Mouse (Mus musculus) fat pad, adult 2 months (tissue): ENCODE results near the gene Nbea.

Experiments used
- DNase-seq: peaks from one replicate; pipeline ENCODE4 v3.0.0-alpha.2; 2011; ENCODE audit warnings: low read depth, low spot score; ENCODE audit errors: extremely low read depth

Nbea gene

GRCm38 (mm10) chr3:55754981-55755608 is 428.4 kb downstream of the Nbea start:
- no peak for DNase-seq

GRCm38 (mm10) chr3:55753872-55754271 is 429.6 kb downstream of the Nbea start:
- DNase-seq: no peak

DNA sequence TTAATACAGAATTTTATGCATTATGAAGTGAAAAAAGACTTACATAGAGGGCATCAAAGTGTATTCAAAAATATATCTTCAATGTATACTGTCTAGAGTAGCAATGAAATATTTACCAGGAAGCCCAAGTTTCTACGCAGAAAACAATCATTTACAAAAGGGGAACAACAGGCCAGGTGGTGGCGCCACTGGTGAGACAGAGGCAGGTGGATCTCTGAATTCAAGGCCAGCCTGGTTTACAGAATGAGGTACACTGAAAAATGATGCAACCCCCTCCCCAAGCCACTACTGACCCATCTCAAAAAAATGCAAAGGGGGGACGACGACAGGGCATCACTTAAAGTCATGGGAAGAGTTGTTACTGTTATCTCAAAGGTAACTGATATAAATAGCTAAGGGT is 430.9 kb downstream of the Nbea start:
- no peak for DNase-seq

DNA sequence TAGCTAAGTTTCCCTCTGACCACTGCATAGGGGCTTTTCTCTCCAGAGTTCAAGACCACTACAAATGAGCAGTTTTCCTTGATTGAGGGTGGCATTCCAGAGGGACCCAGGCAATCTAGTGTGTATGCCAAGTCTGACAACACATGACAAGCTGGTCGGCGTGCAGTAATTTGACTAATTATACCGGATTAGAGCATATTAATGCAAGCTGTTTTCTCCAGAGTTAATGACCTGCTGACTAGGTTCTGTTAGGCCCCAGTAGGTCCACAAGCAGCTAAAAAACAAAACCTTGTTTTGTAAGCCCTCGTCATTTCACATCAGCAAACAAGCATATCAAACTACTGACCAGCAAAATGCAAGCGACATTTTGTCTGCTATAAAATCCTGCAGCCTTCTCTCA is 432.1 kb downstream of the Nbea start:
- no peak for DNase-seq

DNA sequence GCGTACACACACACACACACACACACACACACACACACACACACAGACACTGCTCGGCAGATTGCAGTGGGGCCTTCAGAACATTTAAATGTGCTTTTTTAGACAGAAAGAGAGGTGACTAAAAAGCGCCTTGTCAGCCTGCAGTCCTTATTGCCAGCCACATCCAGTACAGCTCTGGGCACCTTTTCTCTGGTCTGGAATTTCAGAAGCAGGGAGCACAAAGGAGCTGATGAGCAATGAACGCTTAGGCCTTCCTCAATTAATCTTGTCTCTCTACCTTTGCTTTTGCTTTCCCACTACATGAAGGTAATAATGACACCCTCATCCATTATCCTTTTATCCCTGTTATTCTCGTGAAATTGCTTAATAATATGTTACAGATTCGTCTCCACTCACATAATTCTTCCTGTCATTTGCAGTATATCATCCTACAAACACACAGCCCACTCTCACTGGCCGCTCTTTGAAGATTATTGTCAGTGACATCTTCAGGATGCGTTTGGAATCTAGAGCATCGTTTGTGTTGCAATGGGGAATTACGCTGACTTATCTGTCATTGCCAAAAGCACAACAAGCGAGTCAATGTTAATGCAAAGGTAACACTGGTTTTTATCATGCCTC is 432.9 kb downstream of the Nbea start:
- peak; percentile 36 for DNase-seq

DNA sequence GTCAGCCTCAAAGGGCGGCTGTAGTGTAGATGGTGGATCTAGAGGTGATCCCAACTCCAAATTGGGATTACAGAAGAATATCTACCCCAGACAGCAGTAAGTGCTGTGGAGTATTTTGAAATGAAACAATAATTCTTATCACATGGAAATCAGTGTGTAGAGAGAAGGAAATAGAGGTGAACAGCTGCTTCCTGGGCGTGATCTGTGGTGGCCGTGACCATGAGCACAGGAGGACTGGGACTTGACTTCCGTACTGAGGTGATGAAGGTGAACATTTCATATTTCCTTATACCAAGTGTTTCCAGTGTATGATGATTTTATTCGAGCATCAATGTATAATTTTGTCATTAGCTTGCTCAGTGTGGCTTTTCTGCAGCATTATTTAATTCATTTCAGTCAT is 439.6 kb downstream of the Nbea start:
- no peak for DNase-seq

DNA sequence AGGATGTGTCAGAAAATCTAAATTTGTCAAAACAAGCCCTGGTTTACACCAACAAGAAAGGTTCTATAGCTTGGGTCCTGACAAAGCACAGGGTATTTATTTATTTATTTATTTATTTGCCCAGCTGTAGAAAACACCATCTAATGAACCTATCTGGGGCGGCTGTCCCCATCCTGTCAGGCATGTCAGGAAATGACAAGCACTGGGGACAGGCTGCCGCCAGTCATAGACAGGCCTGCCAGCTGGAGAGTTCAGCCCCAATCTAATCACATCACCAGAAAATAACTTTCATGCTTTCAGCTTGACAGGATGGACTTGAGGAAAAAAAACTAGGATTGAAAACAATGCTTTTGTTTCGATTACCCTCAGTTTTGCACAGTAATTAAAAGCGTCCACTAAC is 440.8 kb downstream of the Nbea start:
- no peak for DNase-seq

GRCm38 (mm10) chr3:55742218-55742617 is 441.3 kb downstream of the Nbea start:
- no peak for DNase-seq

DNA sequence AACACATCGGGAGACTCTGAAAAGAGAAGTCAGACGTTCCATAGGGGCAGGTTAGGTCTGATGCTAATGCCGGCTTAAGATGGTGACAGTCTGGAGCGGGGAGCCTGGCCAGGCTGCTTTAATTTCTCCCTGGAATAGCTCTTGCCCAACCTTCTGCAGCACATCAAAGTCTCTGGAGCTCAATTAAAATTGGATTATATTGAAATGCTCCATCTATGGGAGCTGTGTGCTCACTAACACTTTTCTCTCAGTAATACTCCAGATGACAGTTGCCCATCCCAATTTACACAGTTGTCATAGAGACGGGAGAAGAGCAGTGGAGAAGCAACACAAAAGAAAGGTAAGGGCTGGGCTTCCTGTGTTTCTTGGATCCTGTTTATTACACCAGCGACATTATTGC is 442.1 kb downstream of the Nbea start:
- no peak for DNase-seq

DNA sequence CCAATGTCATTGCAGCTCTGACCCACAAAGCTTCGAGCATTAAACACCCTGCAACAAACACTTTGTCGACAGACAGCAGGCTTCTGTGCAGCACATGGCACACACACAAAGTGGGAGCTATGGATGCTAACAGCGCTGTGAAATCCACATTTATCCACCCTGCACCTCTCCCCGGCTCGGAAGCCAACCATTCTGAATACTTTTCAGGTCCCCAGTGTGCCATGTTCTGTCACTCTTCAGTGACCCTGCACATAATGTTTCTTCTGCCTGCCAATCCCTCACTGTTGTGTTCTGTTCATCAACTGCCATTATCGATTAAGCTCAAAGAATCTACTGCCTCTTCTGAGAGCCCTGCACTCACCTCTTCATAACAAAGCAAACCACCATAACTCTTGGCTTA is 449.8 kb downstream of the Nbea start:
- no peak for DNase-seq

- no peak for DNase-seq
These were observed 453.0 kb downstream of the Nbea start for GRCm38 (mm10) chr3:55730549-55730948.

DNA sequence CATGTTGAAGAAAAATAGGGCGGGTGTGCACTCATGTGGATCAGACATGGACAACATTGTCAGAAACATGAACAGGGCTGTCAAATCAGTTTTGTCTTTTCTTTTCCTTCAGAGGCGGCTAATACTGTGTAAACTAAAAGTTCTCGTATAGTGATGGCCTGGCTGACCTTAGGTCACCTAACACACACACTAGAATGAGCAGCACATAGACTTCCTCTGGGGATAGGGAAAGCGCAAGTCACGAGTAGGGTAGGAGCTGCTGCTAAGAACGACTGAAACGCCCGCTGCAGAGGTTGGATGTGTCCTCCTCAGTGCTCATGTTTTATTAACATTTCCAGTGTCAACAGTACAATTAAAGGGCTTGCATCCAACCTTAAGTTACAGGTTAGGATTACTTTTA is 453.4 kb downstream of the Nbea start:
- DNase-seq: no peak

DNA sequence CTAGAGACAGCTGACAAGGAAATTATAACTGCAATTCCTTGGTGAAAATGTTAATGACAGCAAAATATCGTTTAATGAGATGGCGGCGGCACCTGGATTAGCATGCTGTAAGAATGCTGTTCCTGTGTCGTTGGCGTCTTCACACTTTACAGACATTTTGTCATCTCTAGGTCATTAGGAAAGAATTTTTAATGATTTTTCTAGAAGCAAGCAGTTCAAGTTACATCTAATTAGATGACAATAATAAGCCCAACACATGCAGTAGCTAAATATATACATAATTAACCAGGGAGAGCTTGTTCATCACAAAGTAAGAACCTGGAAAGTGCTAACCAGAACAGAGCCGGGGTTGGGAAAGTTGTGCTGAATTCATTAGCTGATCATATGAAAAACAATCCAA is 469.2 kb downstream of the Nbea start:
- DNase-seq: no peak

DNA sequence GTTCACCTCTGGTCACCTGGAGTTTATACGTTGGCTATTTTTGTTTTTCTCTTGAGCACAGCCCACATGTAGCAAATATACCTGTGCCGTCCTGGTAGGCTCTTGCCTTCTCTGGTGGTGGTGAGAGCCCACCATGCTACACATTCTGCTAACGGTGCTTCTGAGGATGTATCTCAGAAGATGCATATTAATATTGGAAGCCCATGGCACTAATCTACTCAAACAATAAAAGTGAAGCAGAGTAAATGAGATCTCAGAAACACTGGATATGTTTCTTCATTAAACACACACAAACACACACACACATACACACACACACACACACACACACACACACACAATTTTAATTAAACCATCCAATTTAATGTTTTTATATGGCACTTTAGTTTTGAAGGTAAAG is 469.6 kb downstream of the Nbea start:
- DNase-seq: no peak

GRCm38 (mm10) chr3:55710300-55710699 is 473.2 kb downstream of the Nbea start:
- no peak for DNase-seq

DNA sequence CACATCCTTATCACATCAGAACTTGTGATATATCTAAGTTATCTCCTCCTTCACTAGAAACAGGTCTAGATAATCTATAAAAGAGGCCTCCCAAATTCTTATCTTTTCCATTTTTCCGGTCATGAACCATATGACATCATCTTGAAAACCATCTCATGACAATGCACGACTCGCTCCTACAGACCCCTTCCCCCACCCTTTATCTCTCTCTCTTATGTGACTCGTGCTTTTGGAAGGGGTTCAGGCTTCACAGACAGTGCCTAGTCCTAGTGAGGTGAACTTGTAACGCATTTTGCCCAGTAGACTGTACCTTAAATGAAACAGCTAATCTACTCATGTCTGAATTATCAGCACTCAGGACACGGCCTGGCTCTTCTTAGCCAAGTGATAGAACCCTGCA is 481.9 kb downstream of the Nbea start:
- no peak for DNase-seq

GRCm38 (mm10) chr3:55697174-55697573 is 486.3 kb downstream of the Nbea start:
- no peak for DNase-seq

DNA sequence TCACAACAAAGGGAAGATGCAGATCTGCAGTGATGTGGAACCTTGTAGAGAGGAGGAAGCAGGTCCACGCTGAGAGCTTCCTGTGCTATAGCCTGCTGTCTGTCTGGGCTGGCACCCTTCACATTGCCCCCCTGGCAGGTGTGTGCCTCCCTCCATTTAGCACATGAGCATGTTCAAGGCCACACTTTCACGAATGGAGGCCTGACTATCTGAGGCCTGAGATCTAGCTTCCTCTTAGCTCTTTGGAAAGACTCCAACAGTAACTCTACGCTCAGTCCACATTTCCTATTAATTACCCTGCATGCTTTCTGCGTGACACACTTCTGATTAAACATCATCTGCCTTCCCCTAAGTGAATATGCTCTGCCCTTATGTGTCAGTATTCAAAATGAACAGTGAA is 490.4 kb downstream of the Nbea start:
- DNase-seq: no peak

DNA sequence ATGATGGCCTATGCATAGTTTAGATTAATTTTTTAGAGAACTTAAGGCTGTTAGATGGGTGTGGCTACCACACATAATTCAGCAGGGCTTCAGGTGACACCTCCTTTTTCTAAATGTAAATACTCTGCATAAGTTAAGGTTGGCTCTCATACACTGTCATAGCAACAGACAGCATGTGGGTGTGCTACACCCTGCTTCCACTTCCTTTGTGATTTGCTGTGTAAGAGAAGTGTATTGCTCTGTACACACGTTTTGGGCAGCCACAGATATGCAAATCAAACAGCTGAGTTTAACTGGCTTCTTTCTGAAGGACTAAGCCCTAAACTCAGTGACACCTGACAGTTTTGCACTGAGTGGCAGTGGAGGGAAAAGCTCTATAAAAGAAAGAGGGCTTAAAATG is 495.4 kb downstream of the Nbea start:
- DNase-seq: no peak

- no peak for DNase-seq
These were observed 496.5 kb downstream of the Nbea start for GRCm38 (mm10) chr3:55686993-55687392.

DNA sequence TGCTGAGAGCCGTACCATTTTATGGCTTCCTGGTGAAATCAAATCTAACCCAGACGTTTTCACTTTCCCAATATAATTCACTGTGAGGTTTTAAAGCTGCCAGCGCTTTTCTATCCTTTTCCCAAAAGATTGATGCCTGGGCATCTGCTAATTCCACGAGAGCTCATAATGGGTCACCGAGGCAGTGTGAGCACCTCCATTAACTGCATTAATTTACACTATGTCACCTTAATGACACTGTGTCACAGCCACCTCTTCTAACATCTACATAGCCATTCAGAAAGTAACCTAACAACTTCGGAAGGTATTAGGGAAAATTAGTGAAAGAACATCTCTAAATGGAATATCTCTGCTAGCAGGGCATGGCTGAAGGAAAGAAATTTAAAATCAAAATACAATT is 497.9 kb downstream of the Nbea start:
- DNase-seq: no peak

DNA sequence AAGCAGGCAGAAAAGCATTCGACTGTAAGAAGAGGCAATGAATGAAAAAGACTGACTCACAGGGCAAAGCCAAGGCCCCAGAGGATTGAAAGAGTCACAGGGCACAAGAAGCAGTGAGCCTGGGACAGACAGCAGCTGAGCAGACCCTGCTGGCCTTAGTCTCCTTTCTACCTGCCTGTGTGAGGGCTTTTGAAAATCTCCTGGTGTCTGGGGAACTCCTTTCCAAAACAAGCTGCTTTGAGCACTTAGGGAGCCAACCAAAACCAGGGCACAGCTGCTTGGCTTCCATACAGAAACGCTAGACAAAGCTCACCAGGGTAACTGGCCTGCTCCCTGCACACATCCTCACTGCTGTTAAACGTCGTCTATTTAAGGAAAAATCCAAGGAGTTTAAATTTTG is 498.6 kb downstream of the Nbea start:
- no peak for DNase-seq

GRCm38 (mm10) chr3:55677691-55678090 is 505.8 kb downstream of the Nbea start:
- DNase-seq: no peak
